Mouse (Mus musculus): ENCODE data around the gene Lats2. TPM values are rescaled to one million over a fixed set of nuclear protein-coding genes. Genes with fewer than 3 reads are reported as not detected.

Gene Lats2
- total and polyA plus RNA-seq, 2 experiments from 2014 or later: 17.2 to 43.7 TPM

- DNase-seq (ENCODE audit: low spot score): no peak
- TF ChIP-seq EP300 (IDR thresholded peaks at IDR 0.05; ENCODE audit: low read depth): no peak
- no peak for TF ChIP-seq CTCF (IDR thresholded peaks at IDR 0.05; ENCODE audit: low read depth)
- Histone ChIP-seq H3K27me3 (ENCODE audit: control insufficient read depth, insufficient read depth, low read length) (no peaks in the 10 kb centered on the region), H3K9me3 (replicated peaks; ENCODE audit: control insufficient read depth, low read length) (no peaks in the 10 kb centered on the region), H3K9ac (replicated peaks; ENCODE audit: low read depth, low read length) (no peak overlapping the region), H3K4me1 (ENCODE audit: control insufficient read depth, insufficient read depth) (no peaks in the 10 kb centered on the region), H3K27ac (ENCODE audit: low read depth) (no peak overlapping the region), H3K36me3 (replicated peaks; ENCODE audit: control insufficient read depth, insufficient read depth, low read length) (no peaks in the 10 kb centered on the region), H3K4me2 (ENCODE audit: low read depth, low read length) (no peak overlapping the region), H3K4me3 (ENCODE audit: low read depth, low read length) (no peak overlapping the region)
- ATAC-seq (ENCODE audit: insufficient read depth, low read depth): no peak
- WGBS: 46% methylated on average over 2 of the region's 2 CpGs
Observed at GRCm38 (mm10) chr14:57675481-57675880, 82.7 kb downstream of the Lats2 start.

GRCm38 (mm10) chr14:57665628-57665950 is 92.6 kb downstream of the Lats2 start:
- H3K27me3 ChIP-seq (ENCODE audit: control insufficient read depth, insufficient read depth, low read length): no peaks in the 10 kb centered on the region
- peak overlapping the region; percentile 76 for H3K4me3 ChIP-seq (ENCODE audit: low read depth, low read length)
- 9% methylated on average over 10 of the region's 10 CpGs for WGBS
- no peaks in the 10 kb centered on the region for H3K36me3 ChIP-seq (replicated peaks; ENCODE audit: control insufficient read depth, insufficient read depth, low read length)
- no peaks in the 10 kb centered on the region; the same call in 1 of the 2 replicates for H3K4me1 ChIP-seq (ENCODE audit: control insufficient read depth, insufficient read depth)
- peak overlapping the region; percentile 84 for H3K9ac ChIP-seq (replicated peaks; ENCODE audit: low read depth, low read length)
- TF ChIP-seq EP300 (IDR thresholded peaks at IDR 0.05; ENCODE audit: low read depth) (no peak), CTCF (IDR thresholded peaks at IDR 0.05; ENCODE audit: low read depth) (no peak)
- DNase-seq (ENCODE audit: low spot score) (no peak), ATAC-seq (ENCODE audit: insufficient read depth, low read depth) (no peak)
- H3K9me3 ChIP-seq (replicated peaks; ENCODE audit: control insufficient read depth, low read length): no peaks in the 10 kb centered on the region
- peak overlapping the region; percentile 65 for H3K4me2 ChIP-seq (ENCODE audit: low read depth, low read length)
- peak overlapping the region; percentile 91 for H3K27ac ChIP-seq (ENCODE audit: low read depth)

GRCm38 (mm10) chr14:57664822-57665627 is 93.2 kb downstream of the Lats2 start, which contains the start of gene Xpo4:
Gene Xpo4 (minus strand): TSS chr14:57665430.
- ATAC-seq (ENCODE audit: insufficient read depth, low read depth) (peak; percentile 94), DNase-seq (ENCODE audit: low spot score) (peak; percentile 77)
- Histone ChIP-seq H3K4me3 (ENCODE audit: low read depth, low read length) (peak within 1 kb of the TSS; percentile 76), H3K36me3 (replicated peaks; ENCODE audit: control insufficient read depth, insufficient read depth, low read length) (no peaks in the 10 kb centered on the region), H3K27ac (ENCODE audit: low read depth) (peak within 1 kb of the TSS; percentile 91), H3K9me3 (replicated peaks; ENCODE audit: control insufficient read depth, low read length) (no peaks in the 10 kb centered on the region), H3K9ac (replicated peaks; ENCODE audit: low read depth, low read length) (peak within 1 kb of the TSS; percentile 84), H3K4me1 (ENCODE audit: control insufficient read depth, insufficient read depth) (no peaks in the 10 kb centered on the region; the same call in 1 of the 2 replicates), H3K27me3 (ENCODE audit: control insufficient read depth, insufficient read depth, low read length) (no peaks in the 10 kb centered on the region), H3K4me2 (ENCODE audit: low read depth, low read length) (peak within 1 kb of the TSS; percentile 65)
- no peak for TF ChIP-seq EP300 (IDR thresholded peaks at IDR 0.05; ENCODE audit: low read depth)
- TF ChIP-seq CTCF (IDR thresholded peaks at IDR 0.05; ENCODE audit: low read depth): peak; percentile 19; the same call in 1 of the 2 replicates
- WGBS: under 1% methylated on average over 80 of the region's 80 CpGs

GRCm38 (mm10) chr14:57664311-57664821 is 93.8 kb downstream of the Lats2 start:
- WGBS: under 1% methylated on average over 19 of the region's 19 CpGs
- DNase-seq (ENCODE audit: low spot score): peak; percentile 11
- Histone ChIP-seq H3K27ac (ENCODE audit: low read depth) (peak overlapping the region; percentile 91), H3K36me3 (replicated peaks; ENCODE audit: control insufficient read depth, insufficient read depth, low read length) (no peaks in the 10 kb centered on the region), H3K9me3 (replicated peaks; ENCODE audit: control insufficient read depth, low read length) (no peaks in the 10 kb centered on the region), H3K4me3 (ENCODE audit: low read depth, low read length) (peak overlapping the region; percentile 76), H3K4me1 (ENCODE audit: control insufficient read depth, insufficient read depth) (no peaks in the 10 kb centered on the region; the same call in 1 of the 2 replicates), H3K9ac (replicated peaks; ENCODE audit: low read depth, low read length) (peak overlapping the region; percentile 84), H3K27me3 (ENCODE audit: control insufficient read depth, insufficient read depth, low read length) (no peaks in the 10 kb centered on the region), H3K4me2 (ENCODE audit: low read depth, low read length) (peak overlapping the region; percentile 65)
- TF ChIP-seq EP300 (IDR thresholded peaks at IDR 0.05; ENCODE audit: low read depth): no peak
- TF ChIP-seq CTCF (IDR thresholded peaks at IDR 0.05; ENCODE audit: low read depth): no peak
- peak; percentile 52 for ATAC-seq (ENCODE audit: insufficient read depth, low read depth)

GRCm38 (mm10) chr14:57663630-57664029 is 94.6 kb downstream of the Lats2 start:
- WGBS: 28% methylated on average over 1 of the region's 1 CpGs
- H3K4me2 ChIP-seq (ENCODE audit: low read depth, low read length): peak overlapping the region; percentile 65

More at GRCm38 (mm10) chr14:57663630-57664029, 94.6 kb downstream of the Lats2 start:
- Histone ChIP-seq H3K9ac (replicated peaks; ENCODE audit: low read depth, low read length) (0 out of 2 replicates have a peak overlapping the region, but pooled peaks have one; percentile 84), H3K4me3 (ENCODE audit: low read depth, low read length) (peak overlapping the region; percentile 76), H3K9me3 (replicated peaks; ENCODE audit: control insufficient read depth, low read length) (no peaks in the 10 kb centered on the region), H3K27me3 (ENCODE audit: control insufficient read depth, insufficient read depth, low read length) (no peaks in the 10 kb centered on the region), H3K27ac (ENCODE audit: low read depth) (no peak overlapping the region), H3K36me3 (replicated peaks; ENCODE audit: control insufficient read depth, insufficient read depth, low read length) (no peaks in the 10 kb centered on the region), H3K4me1 (ENCODE audit: control insufficient read depth, insufficient read depth) (no peaks in the 10 kb centered on the region; the same call in 1 of the 2 replicates)
- no peak for DNase-seq (ENCODE audit: low spot score)
- TF ChIP-seq CTCF (IDR thresholded peaks at IDR 0.05; ENCODE audit: low read depth) (no peak), EP300 (IDR thresholded peaks at IDR 0.05; ENCODE audit: low read depth) (no peak)
- no peak for ATAC-seq (ENCODE audit: insufficient read depth, low read depth)
